Mouse (Mus musculus) layer of hippocampus, adult 9-11 months (tissue): ENCODE data around the gene Cntnap2.

Source experiments
- DNase-seq: peaks from one replicate; pipeline ENCODE4 v3.0.0; 2022

Gene Cntnap2

DNA sequence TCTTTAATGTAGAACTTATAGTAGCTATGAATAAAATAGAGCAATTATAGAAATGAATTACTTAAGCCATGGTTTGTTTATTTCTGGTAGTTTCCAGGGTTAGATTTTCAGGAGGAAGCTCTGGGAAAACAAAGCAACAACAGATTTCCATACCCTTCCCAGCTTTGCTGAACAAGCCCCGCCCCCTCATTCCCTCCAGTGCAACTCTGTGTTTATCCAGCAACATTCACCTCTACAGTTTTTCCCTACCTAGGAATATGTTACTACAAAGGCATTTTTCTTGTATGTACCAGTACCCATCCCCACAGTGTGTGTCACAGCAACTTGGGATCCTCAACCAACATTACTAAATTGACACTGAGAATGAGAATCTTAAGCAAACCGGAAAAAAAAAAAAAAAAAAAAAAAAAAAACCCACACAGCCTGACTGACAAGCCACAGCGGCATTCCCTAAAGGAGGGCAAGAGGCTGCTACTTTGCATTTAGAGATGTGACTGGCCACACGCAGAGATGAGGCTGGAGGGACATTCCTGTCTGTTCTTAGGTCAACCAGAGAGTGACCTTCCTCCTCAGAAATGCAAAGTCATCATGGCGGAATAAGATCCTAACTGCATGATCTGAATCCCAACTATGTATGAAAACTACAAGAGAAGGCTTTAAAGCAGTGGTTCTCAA lies 2260.3 kb downstream of the Cntnap2 start:
- DNase-seq, result no peak

GRCm38 (mm10) chr6:47323169-47323835 lies 2264.1 kb downstream of the Cntnap2 start:
- no peak for DNase-seq

DNA sequence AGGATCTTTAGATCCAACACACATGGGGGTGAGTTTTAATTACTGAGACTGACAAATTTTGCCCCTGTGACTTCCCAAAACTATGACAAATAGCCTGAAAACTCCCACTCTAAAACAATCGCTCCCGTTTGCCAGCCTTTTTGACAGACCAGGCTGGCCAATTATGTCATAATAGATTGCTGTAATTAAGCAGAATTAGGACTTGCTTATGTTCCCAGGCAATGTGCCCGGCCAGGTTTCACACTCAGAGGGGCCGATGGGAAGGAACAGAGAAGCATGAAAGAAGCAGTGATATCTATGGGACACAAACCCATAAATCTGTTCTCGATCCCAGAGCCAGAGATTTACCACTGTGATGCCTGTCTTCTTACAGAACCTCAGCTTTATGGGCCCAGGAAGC lies 2264.7 kb downstream of the Cntnap2 start:
- DNase-seq, result no peak

DNA sequence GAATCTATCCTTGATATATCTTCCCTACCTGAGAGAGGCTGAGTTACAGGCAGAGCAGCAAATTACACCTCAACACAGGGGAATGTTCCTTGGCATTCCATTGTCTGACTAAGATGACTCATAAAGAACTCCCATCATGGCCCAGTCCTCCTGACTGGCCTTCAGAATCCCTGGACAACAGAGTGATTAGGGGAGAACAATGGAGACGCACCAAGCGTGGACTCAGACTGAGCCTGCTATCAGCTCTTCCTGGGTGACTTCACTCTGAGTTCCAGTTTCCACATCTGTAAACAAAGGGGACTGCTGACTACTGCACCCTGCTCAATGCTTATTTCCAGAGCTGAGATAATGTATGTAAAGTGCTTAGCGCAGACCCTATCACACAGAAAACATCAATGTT lies 2269.1 kb downstream of the Cntnap2 start:
- no peak for DNase-seq

GRCm38 (mm10) chr6:47329212-47329611 lies 2270.1 kb downstream of the Cntnap2 start:
- no peak for DNase-seq

DNA sequence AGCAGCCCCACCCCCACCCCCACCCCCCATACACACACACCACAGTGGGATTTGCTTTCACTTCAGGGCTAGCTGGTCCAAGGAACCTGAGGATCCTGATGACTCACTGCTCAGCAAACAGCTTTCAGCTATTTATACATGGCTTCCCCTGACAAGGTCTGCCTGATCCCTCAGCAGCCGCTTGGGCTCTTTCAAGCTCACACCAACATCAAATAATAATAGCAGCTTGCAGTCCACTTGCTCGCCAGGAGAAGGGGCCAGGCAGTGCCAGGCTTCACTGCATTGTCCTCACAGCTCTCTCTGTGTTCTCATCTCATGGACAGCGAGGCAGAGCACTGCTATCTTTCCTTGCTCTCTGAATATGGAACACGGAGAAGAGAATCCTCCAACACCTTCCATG lies 2273.9 kb downstream of the Cntnap2 start:
- peak; percentile 51 for DNase-seq

GRCm38 (mm10) chr6:47334377-47334776 lies 2275.2 kb downstream of the Cntnap2 start:
- DNase-seq, result no peak

GRCm38 (mm10) chr6:47337300-47337699 lies 2278.1 kb downstream of the Cntnap2 start:
- DNase-seq, result no peak

DNA sequence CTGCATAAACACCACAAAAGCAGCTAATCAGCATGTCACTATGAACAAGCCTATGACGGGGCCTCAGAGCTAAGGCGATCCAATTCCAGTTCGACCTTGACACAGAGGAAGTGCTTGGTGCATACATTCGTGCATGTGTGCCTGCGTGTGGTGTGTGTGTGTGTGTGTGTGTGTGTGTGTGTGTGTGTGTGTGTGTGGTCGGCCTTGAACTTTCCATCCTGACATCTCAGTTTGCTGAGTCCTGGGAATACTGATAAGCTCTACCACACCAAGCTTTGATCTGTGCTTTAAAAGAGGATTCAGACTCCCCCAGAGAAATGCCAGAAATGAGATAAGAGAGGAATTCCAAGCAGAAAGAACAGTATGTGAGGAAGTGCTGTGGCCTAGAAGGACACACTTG lies 2279.0 kb downstream of the Cntnap2 start:
- DNase-seq, result no peak

DNA sequence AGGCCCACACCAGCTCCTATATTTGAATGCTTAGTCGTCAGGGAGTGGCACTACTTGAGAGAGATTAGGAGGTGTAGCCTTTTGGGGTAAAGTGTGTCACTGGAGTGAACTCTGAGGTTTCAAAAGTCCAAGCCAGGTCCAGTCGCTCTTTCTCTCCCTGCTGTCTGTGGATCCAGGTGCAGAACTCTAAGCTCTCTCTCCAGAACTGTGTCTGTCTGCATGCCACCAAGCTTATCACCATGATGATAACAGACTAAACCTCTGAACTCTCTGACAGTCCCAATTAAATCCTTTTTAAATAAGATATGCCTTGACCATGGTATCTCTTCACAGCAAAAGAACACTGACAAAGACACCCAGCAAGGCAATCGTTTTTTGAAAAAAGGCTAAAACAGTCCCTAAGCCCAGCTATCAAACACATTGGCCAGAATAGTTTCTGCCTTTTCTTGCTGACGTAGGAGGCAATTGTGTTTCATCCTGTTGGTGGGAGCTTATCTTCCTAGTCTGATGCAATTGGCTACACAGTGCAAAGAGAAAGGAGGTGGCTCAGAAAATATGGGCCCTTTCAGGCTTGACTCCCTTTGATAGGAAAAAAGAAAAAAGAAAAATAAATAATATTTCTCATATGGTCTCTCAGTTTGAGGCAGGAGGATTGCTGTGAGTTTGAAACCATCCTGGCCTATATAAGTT lies 2281.8 kb downstream of the Cntnap2 start:
- DNase-seq, result no peak

GRCm38 (mm10) chr6:47341503-47341884 lies 2282.3 kb downstream of the Cntnap2 start:
- no peak for DNase-seq

- no peak for DNase-seq
Measured at GRCm38 (mm10) chr6:47343245-47343644, 2284.1 kb downstream of the Cntnap2 start.

DNA sequence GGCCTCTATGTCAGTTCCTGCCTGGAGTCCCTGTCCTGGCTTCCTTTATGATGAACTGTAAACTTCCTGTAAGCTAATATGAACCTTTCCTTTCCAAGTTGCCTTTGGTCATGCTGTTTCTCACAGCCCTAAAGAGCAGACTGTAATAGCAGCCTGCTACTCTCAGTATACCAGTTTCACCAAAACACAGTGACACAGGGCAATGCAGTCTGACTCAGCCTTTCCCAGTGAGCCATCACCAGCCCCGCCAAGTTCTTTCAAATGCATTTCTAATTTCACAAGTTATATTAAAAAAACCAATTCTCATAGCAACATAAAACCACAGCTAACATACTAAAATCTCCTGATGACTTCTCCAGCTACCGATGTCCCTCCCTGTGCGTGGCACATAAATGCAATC lies 2285.5 kb downstream of the Cntnap2 start:
- no peak for DNase-seq

DNA sequence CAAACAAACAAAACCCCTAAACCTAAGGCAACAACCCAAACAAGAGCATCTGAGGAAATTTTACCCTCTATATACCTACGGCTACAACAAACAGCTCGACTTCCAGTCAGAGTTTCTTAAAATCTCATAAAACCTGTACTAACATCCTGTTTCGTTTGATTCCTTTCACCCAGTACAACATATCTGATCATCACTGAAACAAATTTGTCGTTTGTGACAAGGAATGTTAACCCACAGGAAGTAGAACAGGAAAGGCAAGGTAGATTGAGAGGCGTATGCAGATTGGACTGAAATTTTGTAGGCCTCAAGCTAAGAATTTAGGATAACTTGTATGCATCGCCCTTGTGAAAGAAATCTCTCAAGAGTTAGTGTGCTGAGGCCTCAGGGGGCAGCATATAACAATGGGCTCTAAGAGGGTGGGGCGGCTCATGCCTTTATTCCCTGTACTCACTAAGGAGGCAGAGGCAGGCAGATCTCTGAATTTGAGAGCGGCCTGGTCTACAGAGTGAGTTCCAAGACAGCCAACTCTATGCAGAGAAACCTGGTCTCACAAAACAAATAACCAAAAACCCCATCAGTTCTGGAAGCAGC lies 2291.0 kb downstream of the Cntnap2 start:
- DNase-seq, result no peak
